Mouse (Mus musculus): Measurements from ENCODE around the gene Insl3. TPM values are rescaled to one million over a fixed set of nuclear protein-coding genes. Genes with fewer than 3 reads are reported as not detected.
"Not testable (repeated sequence)": the region's sequence is repeated elsewhere in the genome, so short reads cannot be mapped to it uniquely, and the experiment has no call there.

The Insl3 gene
- polyA plus RNA-seq, 1 experiment from 2014 or later, result not detected

DNA sequence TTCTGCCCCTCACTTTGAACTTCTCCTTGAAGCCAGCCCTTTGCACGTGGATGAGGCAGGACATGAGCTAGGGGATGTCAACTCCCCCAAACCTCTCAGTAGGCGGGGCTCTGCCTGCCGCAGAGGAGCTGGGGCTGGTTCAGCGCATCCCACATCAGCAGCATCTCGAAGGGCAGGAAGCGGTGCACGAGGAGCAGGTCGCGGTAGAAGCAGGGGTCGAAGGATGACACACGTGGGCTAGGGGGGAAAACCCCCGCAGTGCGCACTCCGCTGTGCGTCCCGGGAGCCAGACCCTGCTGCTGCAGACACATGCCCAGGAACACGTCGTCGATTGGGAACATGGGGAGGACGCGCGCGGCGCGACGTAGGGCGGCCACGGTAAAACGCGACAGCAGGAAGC lies 3.5 kb downstream of the Insl3 start:
- Histone ChIP-seq H3K4me2 (ENCODE audit: low read depth, low read length, severe bottlenecking) (no peak overlapping the region), H3K27me3 (ENCODE audit: control insufficient read depth, insufficient read depth, low read length) (peaks cover 80% of the 10 kb centered on the region), H3K9me3 (ENCODE audit: control insufficient read depth, low read length) (no peaks in the 10 kb centered on the region; the same call in 1 of the 2 replicates), H3K36me3 (ENCODE audit: control insufficient read depth, insufficient read depth, low read length) (no peaks in the 10 kb centered on the region), H3K9ac (ENCODE audit: low read length) (no peak overlapping the region), H3K4me1 (replicated peaks; ENCODE audit: control insufficient read depth, insufficient read depth, low read length) (no peaks in the 10 kb centered on the region), H3K4me3 (ENCODE audit: low read depth, low read length) (no peak overlapping the region), H3K27ac (ENCODE audit: low read depth, low read length) (no peak overlapping the region)
- no peak for ATAC-seq (replicated peaks; ENCODE audit: low FRiP score)
- WGBS, result 3% methylated on average over 30 of the region's 30 CpGs
- no peak for DNase-seq (ENCODE audit: low spot score)

DNA sequence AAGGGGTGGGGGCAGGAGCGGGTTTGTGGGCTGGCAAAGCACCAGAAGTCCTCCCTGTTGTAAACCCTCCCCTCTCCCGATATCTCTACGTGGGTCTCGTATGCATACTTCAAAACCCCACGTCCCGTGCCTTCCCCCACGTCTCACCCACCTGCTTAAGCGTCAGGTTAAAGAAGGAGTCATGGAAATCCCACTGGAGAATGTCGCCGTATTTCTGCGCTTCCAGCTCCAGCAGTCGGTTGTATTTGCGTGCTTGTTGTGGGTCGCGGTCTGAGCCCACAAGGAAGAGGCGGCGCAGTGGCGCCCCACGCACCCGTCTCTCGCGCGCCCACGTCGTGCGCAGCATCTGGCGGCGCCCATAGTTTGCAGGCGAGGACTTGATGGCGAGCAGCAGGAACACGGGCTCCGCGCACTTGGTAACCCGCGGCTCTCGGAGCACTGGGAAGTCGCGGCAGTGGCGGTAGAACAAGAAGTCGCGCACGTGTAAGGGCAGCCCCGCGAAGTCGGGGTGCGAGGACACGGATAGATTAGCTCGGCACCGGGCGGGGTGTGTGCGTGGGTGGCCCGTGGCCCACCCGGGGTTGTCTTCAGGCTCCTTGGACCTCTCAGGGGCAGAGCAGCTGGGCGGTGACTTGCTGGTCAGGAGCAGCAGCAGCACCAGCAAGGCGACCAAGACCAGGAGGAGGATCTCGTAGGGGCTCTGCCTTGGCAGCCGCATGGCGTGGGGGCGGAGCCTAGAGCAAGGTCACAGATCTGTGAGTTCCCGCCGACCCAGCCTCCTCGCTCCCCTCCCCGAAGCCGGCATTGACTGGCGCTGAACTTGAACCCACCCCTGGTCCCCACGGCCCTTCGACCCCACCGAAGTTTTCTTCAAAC lies 4.4 kb downstream of the Insl3 start:
- H3K4me3 ChIP-seq (ENCODE audit: low read depth, low read length), result peak overlapping the region; percentile 7; the same call in 1 of the 2 replicates

DNA sequence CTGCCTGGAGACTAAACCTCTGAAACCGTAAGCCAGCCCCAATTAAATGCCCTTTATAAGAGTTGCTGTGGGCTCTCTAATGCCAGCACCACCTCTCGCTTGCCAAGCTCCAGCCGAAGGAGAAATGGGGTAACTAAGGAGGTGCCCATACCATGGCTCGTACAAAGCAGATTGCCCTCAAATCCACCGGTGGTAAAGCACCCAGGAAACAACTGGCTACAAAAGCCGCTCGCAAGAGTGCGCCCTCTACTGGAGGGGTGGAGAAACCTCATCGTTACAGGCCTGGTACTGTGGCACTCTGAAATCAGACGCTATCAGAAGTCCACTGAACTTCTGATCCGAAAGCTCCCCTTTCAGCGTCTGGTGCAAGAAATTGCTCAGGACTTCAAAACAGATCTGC lies 6.4 kb downstream of the Insl3 start:
- H3K9ac ChIP-seq (ENCODE audit: low read length); DNase-seq (ENCODE audit: low spot score); H3K9me3 ChIP-seq (ENCODE audit: control insufficient read depth, low read length); H3K4me1 ChIP-seq (replicated peaks; ENCODE audit: control insufficient read depth, insufficient read depth, low read length); H3K4me3 ChIP-seq (ENCODE audit: low read depth, low read length); H3K4me2 ChIP-seq (ENCODE audit: low read depth, low read length, severe bottlenecking); ATAC-seq (replicated peaks; ENCODE audit: low FRiP score); H3K36me3 ChIP-seq (ENCODE audit: control insufficient read depth, insufficient read depth, low read length); H3K27ac ChIP-seq (ENCODE audit: low read depth, low read length): not testable (repeated sequence)
- 64% methylated on average over 12 of the region's 12 CpGs for WGBS
- peaks cover 61% of the 10 kb centered on the region for H3K27me3 ChIP-seq (ENCODE audit: control insufficient read depth, insufficient read depth, low read length)

More for the DNA sequence above, 4.4 kb downstream of the Insl3 start:
- Histone ChIP-seq H3K9me3 (ENCODE audit: control insufficient read depth, low read length) (no peaks in the 10 kb centered on the region; the same call in 1 of the 2 replicates), H3K27me3 (ENCODE audit: control insufficient read depth, insufficient read depth, low read length) (peaks cover 72% of the 10 kb centered on the region), H3K27ac (ENCODE audit: low read depth, low read length) (no peak overlapping the region), H3K4me1 (replicated peaks; ENCODE audit: control insufficient read depth, insufficient read depth, low read length) (no peaks in the 10 kb centered on the region), H3K9ac (ENCODE audit: low read length) (no peak overlapping the region), H3K36me3 (ENCODE audit: control insufficient read depth, insufficient read depth, low read length) (no peaks in the 10 kb centered on the region), H3K4me2 (ENCODE audit: low read depth, low read length, severe bottlenecking) (no peak overlapping the region)
- peak; percentile 39; the same call in 1 of the 2 replicates for ATAC-seq (replicated peaks; ENCODE audit: low FRiP score)
- 11% methylated on average over 67 of the region's 68 CpGs for WGBS
- DNase-seq (ENCODE audit: low spot score), result no peak

DNA sequence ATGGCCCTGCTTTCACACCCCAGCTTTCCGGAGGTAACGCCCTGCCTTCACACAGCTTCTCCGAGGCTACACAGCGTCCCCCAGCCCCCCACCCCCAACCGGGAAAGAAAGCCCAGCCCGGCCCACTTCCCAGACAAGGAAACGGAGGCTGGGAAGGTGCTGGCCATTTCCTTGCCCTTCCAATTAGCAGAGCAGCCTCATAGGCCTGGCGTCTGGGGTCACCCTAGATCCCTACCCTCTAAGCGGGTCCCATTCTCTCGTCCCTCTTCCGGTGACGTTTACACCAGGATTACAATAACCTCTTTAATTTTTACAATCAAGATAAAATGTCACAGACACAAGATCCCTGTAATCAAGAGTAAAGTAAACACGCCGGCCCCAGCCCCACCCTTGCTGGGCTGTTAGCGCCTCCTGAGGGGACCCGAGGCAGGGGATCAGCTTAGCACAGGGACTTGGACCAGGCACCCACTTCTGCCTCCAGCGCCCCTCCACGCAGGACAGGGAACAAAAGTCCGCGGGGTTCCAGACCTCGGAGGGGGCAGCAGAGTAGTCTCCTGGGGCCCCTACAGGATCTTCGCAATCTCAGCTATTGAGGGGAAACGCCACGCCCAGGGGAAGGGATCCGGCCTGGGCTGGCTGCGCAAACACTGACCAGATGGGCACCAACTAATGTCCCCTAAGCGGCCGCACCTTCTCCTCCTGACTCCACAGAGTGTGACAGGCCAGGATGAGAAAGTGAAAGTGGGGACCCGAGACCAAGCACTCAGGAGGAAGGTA lies 11.7 kb downstream of the Insl3 start:
- Histone ChIP-seq H3K27me3 (ENCODE audit: control insufficient read depth, insufficient read depth, low read length) (peaks cover 34% of the 10 kb centered on the region), H3K4me3 (ENCODE audit: low read depth, low read length) (no peak overlapping the region), H3K4me1 (replicated peaks; ENCODE audit: control insufficient read depth, insufficient read depth, low read length) (0 out of 2 replicates have a peak, but pooled peaks cover 2% of the 10 kb centered on the region), H3K9ac (ENCODE audit: low read length) (no peak overlapping the region), H3K4me2 (ENCODE audit: low read depth, low read length, severe bottlenecking) (no peak overlapping the region), H3K9me3 (ENCODE audit: control insufficient read depth, low read length) (no peaks in the 10 kb centered on the region), H3K36me3 (ENCODE audit: control insufficient read depth, insufficient read depth, low read length) (no peaks in the 10 kb centered on the region), H3K27ac (ENCODE audit: low read depth, low read length) (no peak overlapping the region)
- DNase-seq (ENCODE audit: low spot score), result no peak
- ATAC-seq (replicated peaks; ENCODE audit: low FRiP score), result 0 out of 2 replicates have a peak, but pooled peaks have one; percentile 21
- 11% methylated on average over 29 of the region's 29 CpGs for WGBS

DNA sequence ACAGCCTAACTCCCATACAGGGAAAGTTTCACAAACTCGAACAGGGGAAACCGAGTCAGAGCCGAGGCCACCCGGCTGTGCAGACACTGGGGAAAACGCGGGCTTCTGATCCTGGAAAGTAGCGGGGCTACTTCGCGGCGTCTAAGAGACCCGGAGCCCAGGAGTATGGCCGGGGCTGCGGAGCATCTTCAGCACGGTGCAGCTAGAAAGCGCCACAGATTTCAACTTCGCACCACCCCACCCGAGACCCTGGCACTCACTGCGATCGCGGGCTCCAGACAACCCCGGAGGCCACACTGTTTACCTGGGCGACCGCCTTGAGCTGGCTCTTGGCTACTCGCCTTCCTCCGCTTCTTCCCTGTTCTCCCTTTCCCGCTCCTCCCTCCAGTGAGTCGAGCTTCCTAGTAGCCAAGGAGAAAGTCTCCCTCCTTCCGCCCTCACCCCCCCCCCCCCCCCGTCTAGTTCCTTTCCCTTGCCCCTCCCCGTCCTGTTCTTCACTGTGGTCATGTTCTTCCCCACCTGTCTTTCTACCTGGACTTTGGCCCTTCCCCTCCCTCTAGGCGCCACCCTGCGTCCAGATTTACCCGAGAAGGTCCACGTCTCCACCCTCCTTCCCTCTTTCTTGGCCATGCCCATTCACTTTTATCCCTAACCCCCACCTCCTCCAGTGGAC lies 12.5 kb downstream of the Insl3 start, which contains the start of gene B3gnt3:
Gene B3gnt3 (minus strand): TSS at position 376 of the 673 bp plus-strand sequence.
- 24% methylated on average over 33 of the region's 34 CpGs for WGBS
- H3K9ac ChIP-seq (ENCODE audit: low read length), result no peak within 1 kb of the TSS
- H3K4me3 ChIP-seq (ENCODE audit: low read depth, low read length), result no peak within 1 kb of the TSS
- no peak within 1 kb of the TSS for H3K4me2 ChIP-seq (ENCODE audit: low read depth, low read length, severe bottlenecking)
- DNase-seq (ENCODE audit: low spot score) (no peak), ATAC-seq (replicated peaks; ENCODE audit: low FRiP score) (no peak)
- no peaks in the 10 kb centered on the region for H3K9me3 ChIP-seq (ENCODE audit: control insufficient read depth, low read length)
- H3K27me3 ChIP-seq (ENCODE audit: control insufficient read depth, insufficient read depth, low read length), result peaks cover 34% of the 10 kb centered on the region
- H3K4me1 ChIP-seq (replicated peaks; ENCODE audit: control insufficient read depth, insufficient read depth, low read length), result 0 out of 2 replicates have a peak, but pooled peaks cover 2% of the 10 kb centered on the region
- no peak within 1 kb of the TSS for H3K27ac ChIP-seq (ENCODE audit: low read depth, low read length)
- H3K36me3 ChIP-seq (ENCODE audit: control insufficient read depth, insufficient read depth, low read length), result no peaks in the 10 kb centered on the region

DNA sequence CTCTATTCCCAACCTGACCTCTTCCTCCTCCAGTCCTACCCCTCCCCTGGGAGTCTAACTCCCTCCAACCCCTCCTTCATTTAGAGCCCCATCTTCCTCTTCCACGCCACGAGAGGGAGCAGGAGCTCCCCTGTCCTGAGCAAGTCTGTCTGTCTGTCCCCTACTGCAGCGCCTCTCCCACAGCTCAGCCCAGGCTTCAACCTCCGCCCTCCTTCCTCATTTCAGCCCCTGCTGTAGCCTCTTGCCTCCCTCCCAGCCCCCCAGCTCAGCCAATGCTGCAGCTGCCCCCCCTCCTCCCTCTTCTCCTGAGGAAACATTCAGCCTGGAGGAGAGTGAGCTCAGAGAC lies 13.0 kb downstream of the Insl3 start:
- H3K9ac ChIP-seq (ENCODE audit: low read length), result no peak overlapping the region
- no peak overlapping the region for H3K27ac ChIP-seq (ENCODE audit: low read depth, low read length)
- peaks cover 34% of the 10 kb centered on the region for H3K27me3 ChIP-seq (ENCODE audit: control insufficient read depth, insufficient read depth, low read length)
- DNase-seq (ENCODE audit: low spot score) (no peak), ATAC-seq (replicated peaks; ENCODE audit: low FRiP score) (no peak)
- H3K4me1 ChIP-seq (replicated peaks; ENCODE audit: control insufficient read depth, insufficient read depth, low read length), result 0 out of 2 replicates have a peak, but pooled peaks cover 2% of the 10 kb centered on the region
- no peak overlapping the region for H3K4me3 ChIP-seq (ENCODE audit: low read depth, low read length)
- H3K36me3 ChIP-seq (ENCODE audit: control insufficient read depth, insufficient read depth, low read length), result no peaks in the 10 kb centered on the region
- H3K4me2 ChIP-seq (ENCODE audit: low read depth, low read length, severe bottlenecking), result no peak overlapping the region
- H3K9me3 ChIP-seq (ENCODE audit: control insufficient read depth, low read length), result no peaks in the 10 kb centered on the region
- 35% methylated on average over 4 of the region's 4 CpGs for WGBS

DNA sequence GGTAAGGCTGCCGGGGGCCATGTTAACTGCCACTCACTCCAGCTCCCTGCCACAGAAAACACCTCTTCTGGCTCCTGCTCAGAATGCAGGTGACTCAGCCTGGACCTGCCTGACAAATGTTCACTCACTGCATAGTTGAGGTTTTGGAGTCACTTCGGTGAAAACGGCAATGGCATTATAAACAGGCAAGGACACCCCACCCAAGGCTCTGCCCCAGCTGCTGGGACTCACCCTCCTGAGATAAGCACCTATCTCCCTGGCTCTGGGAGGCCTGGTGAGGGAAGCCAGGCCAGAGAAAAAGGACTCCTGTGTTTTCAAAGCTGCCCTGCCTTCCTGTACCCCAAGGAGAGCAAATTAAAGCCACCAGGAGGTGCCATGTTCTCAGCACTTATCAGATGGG lies 13.9 kb downstream of the Insl3 start:
- Histone ChIP-seq H3K9ac (ENCODE audit: low read length) (no peak overlapping the region), H3K27me3 (ENCODE audit: control insufficient read depth, insufficient read depth, low read length) (peaks cover 36% of the 10 kb centered on the region), H3K4me1 (replicated peaks; ENCODE audit: control insufficient read depth, insufficient read depth, low read length) (0 out of 2 replicates have a peak, but pooled peaks cover 2% of the 10 kb centered on the region), H3K36me3 (ENCODE audit: control insufficient read depth, insufficient read depth, low read length) (no peaks in the 10 kb centered on the region), H3K27ac (ENCODE audit: low read depth, low read length) (no peak overlapping the region), H3K9me3 (ENCODE audit: control insufficient read depth, low read length) (no peaks in the 10 kb centered on the region), H3K4me2 (ENCODE audit: low read depth, low read length, severe bottlenecking) (no peak overlapping the region), H3K4me3 (ENCODE audit: low read depth, low read length) (no peak overlapping the region)
- DNase-seq (ENCODE audit: low spot score) (no peak), ATAC-seq (replicated peaks; ENCODE audit: low FRiP score) (no peak)
- 86% methylated on average over 3 of the region's 3 CpGs for WGBS

DNA sequence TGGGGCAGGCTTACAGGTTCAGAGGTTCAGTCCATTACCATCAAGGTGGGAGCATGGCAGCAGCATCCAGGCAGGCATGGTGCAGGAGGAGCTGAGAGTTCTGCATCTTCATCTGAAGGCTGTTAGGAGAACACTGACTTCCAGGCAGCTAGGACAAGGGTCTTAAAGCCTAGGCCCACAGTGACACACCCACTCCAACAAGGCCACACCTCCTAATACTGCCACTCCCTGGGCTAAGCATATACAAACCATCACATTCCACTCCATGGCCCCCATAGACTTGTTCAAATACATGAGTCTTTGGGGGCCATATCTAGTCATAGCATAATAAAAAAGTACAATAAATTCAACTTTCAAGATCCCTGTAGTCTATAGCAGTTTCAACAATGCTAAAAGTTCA lies 14.4 kb downstream of the Insl3 start:
- H3K4me3 ChIP-seq (ENCODE audit: low read depth, low read length); H3K9ac ChIP-seq (ENCODE audit: low read length); DNase-seq (ENCODE audit: low spot score); H3K4me2 ChIP-seq (ENCODE audit: low read depth, low read length, severe bottlenecking); H3K4me1 ChIP-seq (replicated peaks; ENCODE audit: control insufficient read depth, insufficient read depth, low read length); ATAC-seq (replicated peaks; ENCODE audit: low FRiP score); H3K36me3 ChIP-seq (ENCODE audit: control insufficient read depth, insufficient read depth, low read length); H3K9me3 ChIP-seq (ENCODE audit: control insufficient read depth, low read length); H3K27ac ChIP-seq (ENCODE audit: low read depth, low read length): not testable (repeated sequence)
- peaks cover 35% of the 10 kb centered on the region for H3K27me3 ChIP-seq (ENCODE audit: control insufficient read depth, insufficient read depth, low read length)

Measured in forebrain, embryonic 11.5 days (tissue).